Mouse (Mus musculus) cerebellum, adult 2 months (tissue): ENCODE results near the gene Abhd16a.

ENCODE experiments used
- CTCF ChIP-seq: fragments of 200-500 bp; IDR thresholded peaks from 2 replicates; pipeline ENCODE4 v1.5.1; 2011; ENCODE audit warnings: low read depth, mild to moderate bottlenecking, control low read depth, low read length, moderate library complexity, borderline replicate concordance; ENCODE audit not compliant: insufficient read depth
- POLR2A ChIP-seq: fragments of 200-500 bp; IDR thresholded peaks from 2 replicates; pipeline ENCODE4 v1.6.1; 2011; ENCODE audit warnings: low read length, control low read depth, borderline replicate concordance; ENCODE audit not compliant: insufficient read depth

- TF ChIP-seq CTCF (no peak), POLR2A (no peak)
These were observed 45.3 kb upstream of the Abhd16a start for GRCm38 (mm10) chr17:35043794-35044193.
